Mouse (Mus musculus): ENCODE results near the gene Rad51b. TPM values are rescaled to one million over a fixed set of nuclear protein-coding genes. Genes with fewer than 3 reads are reported as not detected.

Rad51b gene
- polyA plus RNA-seq, 1 experiment from 2014 or later, result 8.7 TPM

DNA sequence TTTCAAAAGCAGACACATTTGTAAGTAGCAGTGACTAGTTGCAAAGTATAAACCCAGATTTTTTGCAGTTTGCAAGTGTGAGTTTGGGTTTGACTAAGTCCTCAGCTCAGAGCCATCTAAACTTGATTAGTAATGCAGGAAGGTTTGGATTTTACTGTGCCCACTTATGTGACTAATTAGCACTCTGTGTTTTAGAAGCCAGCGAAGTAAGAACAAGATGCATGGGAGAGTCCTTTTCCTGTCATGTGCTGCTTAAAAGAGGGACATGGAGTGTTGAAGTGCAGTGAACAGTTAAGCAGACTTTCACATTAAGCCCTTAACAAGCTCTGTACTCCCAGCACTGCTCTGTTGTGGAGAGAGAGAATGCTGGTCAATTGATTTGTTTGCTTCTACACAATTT lies 225.3 kb downstream of the Rad51b start:
- H3K4me3 ChIP-seq (replicated peaks), result no peak overlapping the region
- H3K4me2 ChIP-seq, result no peak overlapping the region
- H3K36me3 ChIP-seq, result no peaks in the 10 kb centered on the region
- no peak overlapping the region for H3K27ac ChIP-seq
- peaks cover 7% of the 10 kb centered on the region; the same call in 1 of the 2 replicates for H3K4me1 ChIP-seq
- no peak overlapping the region for H3K9ac ChIP-seq
- H3K27me3 ChIP-seq (replicated peaks), result no peaks in the 10 kb centered on the region
- whole genome bisulfite sequencing, result 64% methylated on average over 1 of the region's 1 CpGs
- ATAC-seq (ENCODE audit: insufficient read depth, low FRiP score, low read depth), result no peak
- H3K9me3 ChIP-seq, result no peaks in the 10 kb centered on the region

DNA sequence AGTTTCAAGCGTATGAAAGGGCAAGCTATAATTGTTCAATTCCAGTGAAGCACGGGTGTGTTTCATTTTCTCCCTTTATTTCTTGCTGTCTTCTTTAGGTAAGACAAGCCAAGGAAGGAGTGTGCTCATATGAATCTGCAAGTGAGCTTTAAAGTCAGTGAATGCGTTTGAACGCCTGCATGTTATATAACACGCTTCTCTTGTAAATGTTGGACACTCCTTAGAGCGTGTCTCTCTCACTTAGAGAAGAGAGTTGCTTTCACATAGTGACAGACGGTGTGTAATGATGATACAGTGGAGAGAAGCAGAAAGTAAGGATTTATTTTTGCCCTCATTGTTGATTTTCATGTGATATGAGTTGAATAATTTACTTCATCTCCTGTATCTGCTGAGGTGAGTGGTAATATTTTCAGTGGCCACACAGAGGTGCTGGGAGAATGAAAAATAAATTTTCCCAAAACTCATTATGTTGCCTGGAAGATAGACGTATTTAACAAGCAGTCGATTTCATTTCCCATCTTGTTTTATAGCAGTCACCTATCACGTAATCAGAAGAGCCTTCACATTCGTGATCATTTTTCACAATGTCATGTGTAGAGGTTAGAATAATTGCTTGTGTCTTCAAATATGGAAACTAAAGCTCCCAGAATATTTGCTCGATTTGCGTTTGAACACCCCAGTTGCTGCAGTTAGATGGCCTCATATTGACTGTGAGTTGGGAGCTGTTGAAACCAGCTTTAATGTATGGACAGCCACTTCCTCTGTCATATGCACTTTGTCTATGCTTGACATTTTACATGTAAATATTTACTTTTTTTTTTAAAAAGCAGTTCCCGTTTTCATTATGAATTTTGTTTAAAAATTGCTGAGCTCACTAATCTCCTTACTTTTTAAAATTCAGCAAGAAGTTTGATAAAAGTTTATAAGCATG lies 228.1 kb downstream of the Rad51b start:
- H3K36me3 ChIP-seq, result no peaks in the 10 kb centered on the region
- no peak overlapping the region for H3K4me3 ChIP-seq (replicated peaks)
- 34% methylated on average over 14 of the region's 14 CpGs for WGBS
- H3K4me1 ChIP-seq, result peaks cover 10% of the 10 kb centered on the region
- no peak for ATAC-seq (ENCODE audit: insufficient read depth, low FRiP score, low read depth)
- H3K4me2 ChIP-seq, result no peak overlapping the region; the same call in 1 of the 2 replicates
- no peak overlapping the region for H3K9ac ChIP-seq
- no peaks in the 10 kb centered on the region for H3K27me3 ChIP-seq (replicated peaks)
- no peaks in the 10 kb centered on the region for H3K9me3 ChIP-seq
- H3K27ac ChIP-seq, result peak overlapping the region; percentile 84

DNA sequence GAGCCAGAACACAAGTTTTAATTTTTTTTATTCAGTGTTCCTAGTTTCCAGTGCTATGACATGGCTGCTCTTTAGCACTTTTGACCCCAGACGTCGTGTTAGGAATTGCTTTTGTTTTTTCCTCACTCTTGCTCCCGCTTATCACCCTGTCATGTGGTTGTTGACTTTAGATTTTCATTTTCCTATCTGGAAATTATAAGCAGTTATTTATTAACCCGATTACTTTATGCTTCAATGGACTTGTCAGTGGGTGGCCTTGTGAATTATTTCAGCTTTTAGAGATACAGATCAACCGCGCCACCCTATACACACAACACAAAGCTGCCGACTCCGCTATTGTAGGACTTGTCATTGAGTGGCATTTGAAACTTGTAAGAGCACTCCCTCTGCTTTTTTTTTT lies 228.8 kb downstream of the Rad51b start:
- ATAC-seq (ENCODE audit: insufficient read depth, low FRiP score, low read depth), result peak; percentile 76
- Histone ChIP-seq H3K27ac (peak overlapping the region; percentile 49; the same call in 1 of the 2 replicates), H3K9ac (no peak overlapping the region), H3K4me1 (peaks cover 13% of the 10 kb centered on the region), H3K27me3 (replicated peaks) (no peaks in the 10 kb centered on the region), H3K4me2 (no peak overlapping the region), H3K9me3 (no peaks in the 10 kb centered on the region), H3K36me3 (no peaks in the 10 kb centered on the region), H3K4me3 (replicated peaks) (no peak overlapping the region)
- 33% methylated on average over 8 of the region's 8 CpGs for WGBS

DNA sequence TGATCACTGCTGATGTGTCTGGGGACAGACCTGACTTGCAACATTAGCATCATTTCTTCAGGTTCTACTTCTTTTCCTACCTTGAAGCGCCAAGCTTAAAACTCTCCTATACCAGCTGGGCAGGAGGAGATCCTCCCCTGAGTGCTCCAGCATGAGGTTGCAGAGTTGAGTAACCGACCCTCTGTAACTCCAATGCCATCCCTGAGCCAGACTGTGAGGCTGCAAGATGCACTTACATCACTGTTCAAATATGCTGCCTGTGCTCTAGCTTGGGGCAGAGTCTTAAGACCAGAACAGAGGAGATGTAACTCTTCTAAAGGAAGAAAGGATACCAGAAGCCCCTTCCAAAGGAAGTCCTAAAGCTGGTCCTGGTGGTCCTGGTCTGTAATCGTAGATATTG lies 230.1 kb downstream of the Rad51b start:
- no peaks in the 10 kb centered on the region for H3K27me3 ChIP-seq (replicated peaks)
- H3K4me1 ChIP-seq, result peaks cover 21% of the 10 kb centered on the region
- peak overlapping the region; percentile 37 for H3K27ac ChIP-seq
- 69% methylated on average over 3 of the region's 3 CpGs for WGBS
- no peak overlapping the region for H3K4me2 ChIP-seq
- no peak overlapping the region for H3K9ac ChIP-seq
- H3K4me3 ChIP-seq (replicated peaks), result no peak overlapping the region
- H3K9me3 ChIP-seq, result no peaks in the 10 kb centered on the region
- H3K36me3 ChIP-seq, result no peaks in the 10 kb centered on the region
- no peak for ATAC-seq (ENCODE audit: insufficient read depth, low FRiP score, low read depth)

DNA sequence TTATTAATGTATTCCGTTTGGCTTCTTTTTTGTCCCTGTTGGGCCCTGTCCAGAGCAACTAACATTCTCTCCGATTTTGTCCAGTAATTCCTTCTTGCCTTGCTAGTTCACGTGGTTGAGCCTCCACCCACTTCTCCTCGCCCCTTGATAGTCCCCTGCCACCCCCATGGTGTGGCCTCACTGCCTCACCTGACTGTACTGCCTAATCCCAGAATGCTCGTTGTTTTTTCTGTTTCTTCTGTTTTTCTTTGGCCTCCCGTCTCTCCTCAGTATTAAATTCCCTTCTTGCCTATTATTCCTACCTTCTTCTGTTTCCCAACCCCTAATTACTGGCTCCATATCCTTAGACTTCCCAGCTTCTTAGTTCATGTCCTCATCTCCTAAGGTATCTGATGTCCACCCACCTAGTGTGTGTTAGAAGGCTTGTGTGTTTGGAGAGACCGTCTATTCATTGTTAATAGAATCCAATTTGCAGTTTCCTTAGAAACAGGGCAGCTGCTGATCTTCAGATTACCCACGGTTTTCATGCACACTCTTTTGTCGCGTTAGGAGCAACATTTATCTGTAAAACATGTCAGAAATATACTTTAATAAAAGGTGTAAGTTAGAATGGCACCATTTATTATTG lies 233.3 kb downstream of the Rad51b start:
- no peaks in the 10 kb centered on the region for H3K9me3 ChIP-seq
- peak overlapping the region; percentile 13 for H3K27ac ChIP-seq
- H3K4me1 ChIP-seq, result peaks cover 28% of the 10 kb centered on the region
- 52% methylated on average over 10 of the region's 10 CpGs for WGBS
- no peak for ATAC-seq (ENCODE audit: insufficient read depth, low FRiP score, low read depth)
- no peak overlapping the region for H3K4me2 ChIP-seq
- no peak overlapping the region for H3K9ac ChIP-seq
- no peaks in the 10 kb centered on the region for H3K36me3 ChIP-seq
- H3K27me3 ChIP-seq (replicated peaks), result no peaks in the 10 kb centered on the region
- H3K4me3 ChIP-seq (replicated peaks), result no peak overlapping the region

DNA sequence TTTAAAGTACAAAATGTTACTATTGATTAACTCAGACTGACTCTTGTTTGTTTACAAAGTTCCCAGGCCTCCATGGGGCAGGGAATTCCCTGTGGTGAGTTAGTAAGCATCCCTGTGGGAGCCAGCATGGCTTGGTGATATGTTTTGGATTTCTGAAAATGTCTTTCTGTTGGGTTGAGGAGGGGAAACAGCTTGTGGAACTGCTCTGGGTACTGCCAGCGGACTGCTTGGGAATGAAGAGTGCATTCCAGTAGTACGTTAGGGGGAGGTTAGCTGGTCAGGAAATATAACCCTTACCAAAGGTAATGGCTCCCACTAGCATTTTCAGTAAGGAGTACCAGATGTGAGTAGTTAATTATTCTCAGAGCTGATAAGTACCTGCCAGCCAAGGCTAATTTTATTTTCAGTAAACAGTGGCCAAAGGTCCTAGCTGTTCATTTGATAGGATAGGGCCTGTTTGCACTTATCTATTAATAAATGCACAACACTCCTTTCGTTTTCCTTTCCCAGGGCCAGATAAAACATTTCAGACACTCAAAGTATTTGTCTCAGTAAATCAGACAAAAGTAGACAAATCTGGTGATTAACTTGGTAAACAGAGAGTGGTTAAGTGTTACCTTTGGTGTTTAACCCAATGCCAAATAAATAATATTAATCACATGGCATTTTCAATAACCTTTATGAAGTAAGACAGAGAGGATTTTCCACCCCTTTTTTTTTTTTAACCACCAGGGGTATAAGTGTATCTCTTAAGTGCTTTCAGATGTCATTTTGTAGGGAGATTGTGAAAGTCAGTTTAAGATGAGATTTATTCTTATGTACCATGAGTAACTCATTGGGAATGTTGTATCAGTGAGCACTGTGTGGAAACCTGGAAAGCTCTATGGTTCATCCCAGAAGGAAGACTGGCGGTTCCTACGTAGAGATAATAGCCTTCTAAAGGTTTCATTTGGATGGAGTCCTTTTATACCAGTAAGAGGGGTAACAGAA lies 235.0 kb downstream of the Rad51b start:
- Histone ChIP-seq H3K4me2 (no peak overlapping the region), H3K36me3 (no peaks in the 10 kb centered on the region), H3K4me1 (peaks cover 32% of the 10 kb centered on the region), H3K9me3 (no peaks in the 10 kb centered on the region), H3K9ac (no peak overlapping the region), H3K27ac (peak overlapping the region; percentile 80), H3K27me3 (replicated peaks) (no peaks in the 10 kb centered on the region), H3K4me3 (replicated peaks) (no peak overlapping the region)
- 39% methylated on average over 5 of the region's 5 CpGs for WGBS
- peak; percentile 80; the same call in 1 of the 2 replicates for ATAC-seq (ENCODE audit: insufficient read depth, low FRiP score, low read depth)

DNA sequence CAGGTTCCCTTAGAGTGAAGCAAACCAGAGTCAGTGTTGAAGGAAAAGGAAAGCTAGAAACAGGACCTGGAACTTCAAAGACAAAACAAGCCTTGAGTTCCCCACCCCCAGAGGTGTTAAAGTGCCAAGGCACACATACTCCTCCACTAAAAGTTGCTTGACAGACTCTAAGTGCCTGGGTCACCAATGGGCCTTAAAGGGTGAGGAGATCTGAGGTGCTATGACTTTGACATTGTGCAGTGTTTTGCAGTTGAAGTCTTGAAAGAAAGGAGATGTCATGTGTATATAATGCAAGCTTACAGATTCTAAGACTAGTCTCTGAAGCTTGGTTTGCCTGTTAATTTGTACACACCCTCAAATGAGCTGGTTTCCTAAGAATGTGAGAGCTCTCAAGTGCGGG lies 237.7 kb downstream of the Rad51b start:
- ATAC-seq (ENCODE audit: insufficient read depth, low FRiP score, low read depth), result no peak
- H3K4me3 ChIP-seq (replicated peaks), result no peak overlapping the region
- peaks cover 32% of the 10 kb centered on the region for H3K4me1 ChIP-seq
- 52% methylated on average over 1 of the region's 1 CpGs for whole genome bisulfite sequencing
- no peak overlapping the region for H3K9ac ChIP-seq
- no peaks in the 10 kb centered on the region for H3K9me3 ChIP-seq
- peak overlapping the region; percentile 78 for H3K27ac ChIP-seq
- H3K4me2 ChIP-seq, result no peak overlapping the region
- no peaks in the 10 kb centered on the region for H3K36me3 ChIP-seq
- H3K27me3 ChIP-seq (replicated peaks), result no peaks in the 10 kb centered on the region

DNA sequence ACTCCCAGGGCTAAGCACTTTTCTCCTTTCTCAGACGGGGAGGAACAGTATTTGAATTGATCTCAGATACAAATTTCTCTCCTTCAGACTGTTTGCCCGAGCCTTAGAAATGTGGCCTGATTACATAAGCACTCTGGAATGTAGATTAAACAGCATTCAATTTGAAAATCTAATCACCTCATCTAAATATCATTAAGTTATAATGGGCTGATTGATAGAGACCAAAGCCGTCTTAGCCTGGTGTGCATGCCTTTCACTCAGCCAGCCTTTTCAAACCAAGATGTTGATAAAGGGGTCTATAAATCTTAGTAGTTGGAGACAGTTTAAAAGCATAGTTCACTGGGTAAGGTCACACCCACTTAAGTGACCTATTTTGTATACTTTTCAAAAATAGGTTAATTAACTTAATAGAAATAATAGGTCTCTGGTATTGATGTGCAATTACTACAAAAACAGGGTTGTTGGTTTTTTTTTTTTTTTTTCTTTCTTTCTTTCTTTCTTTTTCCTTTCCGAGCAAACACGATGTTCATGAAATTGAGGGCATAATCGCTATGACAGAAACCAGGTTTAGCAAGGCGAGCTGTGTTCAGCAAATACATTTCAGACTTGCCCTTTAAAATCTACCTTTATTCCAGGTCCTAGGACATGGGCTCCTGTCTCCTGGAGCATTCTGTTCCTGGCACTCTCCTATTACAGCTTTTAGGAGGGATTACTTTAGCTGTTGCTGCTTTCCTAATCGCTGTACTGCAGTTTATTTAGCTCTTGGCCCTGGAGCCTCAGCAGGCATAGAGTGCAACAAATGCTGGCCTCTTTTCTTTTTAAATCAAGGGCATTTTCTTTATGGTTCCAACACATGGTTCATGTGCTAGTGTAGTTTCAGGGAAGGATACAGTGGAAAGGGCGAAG lies 238.7 kb downstream of the Rad51b start:
- peak; percentile 21; the same call in 1 of the 2 replicates for ATAC-seq (ENCODE audit: insufficient read depth, low FRiP score, low read depth)
- no peaks in the 10 kb centered on the region for H3K36me3 ChIP-seq
- H3K27ac ChIP-seq, result peak overlapping the region; percentile 87
- peaks cover 30% of the 10 kb centered on the region for H3K4me1 ChIP-seq
- 27% methylated on average over 9 of the region's 9 CpGs for WGBS
- no peak overlapping the region for H3K9ac ChIP-seq
- H3K27me3 ChIP-seq (replicated peaks), result no peaks in the 10 kb centered on the region
- H3K9me3 ChIP-seq, result no peaks in the 10 kb centered on the region
- no peak overlapping the region for H3K4me3 ChIP-seq (replicated peaks)
- no peak overlapping the region for H3K4me2 ChIP-seq

DNA sequence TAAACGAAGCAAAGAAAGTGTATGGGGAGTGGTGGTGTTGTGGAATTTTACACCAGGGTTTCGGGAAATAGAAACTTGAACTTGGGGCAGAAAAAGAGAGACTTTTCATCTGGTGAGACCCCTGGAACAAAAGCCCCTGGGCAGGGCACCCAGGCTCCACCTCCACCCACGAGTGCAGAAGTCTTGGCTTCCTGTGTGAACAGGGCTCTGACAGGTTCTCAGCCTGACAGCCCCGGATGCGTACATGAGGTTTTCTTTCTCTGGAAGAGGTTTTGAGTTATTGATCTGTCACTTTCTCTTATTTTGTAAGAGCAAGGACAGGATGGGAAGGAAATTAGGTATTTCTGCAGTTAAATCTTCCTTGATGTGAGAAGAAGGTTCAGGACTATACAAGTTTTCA lies 243.1 kb downstream of the Rad51b start:
- H3K27me3 ChIP-seq (replicated peaks), result no peaks in the 10 kb centered on the region
- no peaks in the 10 kb centered on the region for H3K9me3 ChIP-seq
- H3K4me3 ChIP-seq (replicated peaks), result no peak overlapping the region
- H3K4me1 ChIP-seq, result peaks cover 15% of the 10 kb centered on the region
- no peak overlapping the region for H3K9ac ChIP-seq
- ATAC-seq (ENCODE audit: insufficient read depth, low FRiP score, low read depth), result no peak
- no peaks in the 10 kb centered on the region for H3K36me3 ChIP-seq
- H3K4me2 ChIP-seq, result no peak overlapping the region
- peak overlapping the region; percentile 28 for H3K27ac ChIP-seq
- 37% methylated on average over 5 of the region's 5 CpGs for WGBS

DNA sequence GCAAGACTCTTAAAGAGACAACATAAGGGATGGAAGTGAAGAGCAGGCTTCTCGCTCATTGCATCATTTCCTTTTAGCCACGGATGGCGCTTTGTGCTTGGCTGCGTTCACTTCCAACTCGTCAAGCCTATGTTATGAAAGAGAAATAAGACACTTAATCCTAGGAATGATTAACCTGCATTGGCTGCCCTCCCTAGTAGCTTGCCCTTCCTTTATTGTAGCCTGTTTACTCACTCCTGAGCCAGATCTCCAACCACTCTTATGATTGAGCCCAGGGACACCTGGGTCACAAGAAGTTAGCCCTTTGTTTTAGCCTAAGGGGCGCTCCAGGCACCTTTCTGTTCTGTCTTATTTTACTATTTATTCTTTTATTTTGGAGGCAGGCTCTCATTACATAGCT lies 244.5 kb downstream of the Rad51b start:
- Histone ChIP-seq H3K4me3 (replicated peaks) (no peak overlapping the region), H3K27ac (peak overlapping the region; percentile 71), H3K4me1 (peaks cover 11% of the 10 kb centered on the region; the same call in 1 of the 2 replicates), H3K9me3 (no peaks in the 10 kb centered on the region), H3K9ac (no peak overlapping the region), H3K36me3 (no peaks in the 10 kb centered on the region), H3K4me2 (no peak overlapping the region), H3K27me3 (replicated peaks) (no peaks in the 10 kb centered on the region)
- ATAC-seq (ENCODE audit: insufficient read depth, low FRiP score, low read depth), result peak; percentile 56; the same call in 1 of the 2 replicates
- WGBS, result 55% methylated on average over 6 of the region's 6 CpGs

DNA sequence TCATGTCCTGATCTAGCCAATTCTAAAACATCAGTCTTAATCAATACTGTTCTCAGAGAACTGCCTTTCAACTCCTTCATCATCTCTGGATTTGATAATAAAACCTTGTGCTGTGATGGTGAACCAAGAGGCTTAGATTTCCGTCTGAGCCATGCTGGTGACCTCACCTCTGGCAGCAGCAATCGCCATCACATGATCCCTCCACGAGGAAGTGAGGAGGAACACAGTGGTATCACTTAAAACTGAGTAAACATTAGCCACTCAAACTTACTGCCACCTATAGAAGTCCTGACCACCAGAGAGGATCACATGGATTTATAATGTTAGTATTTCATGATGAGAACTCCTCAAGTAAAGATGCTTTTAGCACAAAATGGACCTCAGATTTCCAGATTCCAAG lies 248.0 kb downstream of the Rad51b start:
- no peak overlapping the region for H3K4me3 ChIP-seq (replicated peaks)
- no peak overlapping the region for H3K9ac ChIP-seq
- H3K4me1 ChIP-seq, result peaks cover 13% of the 10 kb centered on the region
- no peak overlapping the region for H3K27ac ChIP-seq
- ATAC-seq (ENCODE audit: insufficient read depth, low FRiP score, low read depth), result no peak
- no peak overlapping the region for H3K4me2 ChIP-seq
- no peaks in the 10 kb centered on the region for H3K36me3 ChIP-seq
- 53% methylated on average over 3 of the region's 3 CpGs for WGBS
- H3K27me3 ChIP-seq (replicated peaks), result no peaks in the 10 kb centered on the region
- no peaks in the 10 kb centered on the region for H3K9me3 ChIP-seq

All from stomach, embryonic 15.5 days (tissue).